Mouse (Mus musculus) left cerebral cortex, adult 8-10 months (tissue): ENCODE measurements around the gene Adcy6. TPM values are rescaled to one million over a fixed set of nuclear protein-coding genes. Genes with fewer than 3 reads are reported as not detected.

ENCODE experiments used
- DNase-seq, 2 experiments: peaks; one replicate each; pipeline ENCODE4 v3.0.0; 2022; ENCODE audit warnings: low spot score in 2 of 2
- total RNA-seq, 4 experiments: library from RNA; stranded (reverse); gene quantifications; 2 replicates each; pipeline ENCODE4 v1.2.4; 2022

Adcy6 gene
- total RNA-seq, 4 experiments from 2014 or later: 39.7 to 46.1 (median 41.2) TPM

- DNase-seq: peak; percentile 99
These were observed 42.4 kb downstream of the Adcy6 start for GRCm38 (mm10) chr15:98567278-98568134.

- DNase-seq: no peak
These were observed 43.0 kb downstream of the Adcy6 start for GRCm38 (mm10) chr15:98566973-98567277.

DNA sequence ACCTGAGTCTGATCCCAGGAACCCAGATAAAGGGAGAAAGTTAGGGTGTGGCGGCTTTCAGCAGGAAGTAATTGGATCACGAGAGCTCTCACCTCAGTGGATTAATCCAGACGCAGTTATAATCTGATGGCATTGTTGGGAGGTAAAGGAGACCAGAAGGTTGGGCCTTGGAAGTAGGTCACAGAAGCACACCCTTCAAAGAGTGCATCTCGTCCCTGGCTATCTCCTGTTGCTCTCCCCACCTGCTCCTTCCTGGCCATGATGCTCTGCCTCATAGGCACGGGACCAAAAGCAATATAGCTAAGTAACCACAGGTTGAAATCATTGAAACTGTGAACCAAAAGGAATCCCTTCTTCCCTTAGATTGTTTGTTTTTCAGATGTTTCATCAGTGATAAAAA is 52.7 kb downstream of the Adcy6 start:
- DNase-seq: no peak

DNA sequence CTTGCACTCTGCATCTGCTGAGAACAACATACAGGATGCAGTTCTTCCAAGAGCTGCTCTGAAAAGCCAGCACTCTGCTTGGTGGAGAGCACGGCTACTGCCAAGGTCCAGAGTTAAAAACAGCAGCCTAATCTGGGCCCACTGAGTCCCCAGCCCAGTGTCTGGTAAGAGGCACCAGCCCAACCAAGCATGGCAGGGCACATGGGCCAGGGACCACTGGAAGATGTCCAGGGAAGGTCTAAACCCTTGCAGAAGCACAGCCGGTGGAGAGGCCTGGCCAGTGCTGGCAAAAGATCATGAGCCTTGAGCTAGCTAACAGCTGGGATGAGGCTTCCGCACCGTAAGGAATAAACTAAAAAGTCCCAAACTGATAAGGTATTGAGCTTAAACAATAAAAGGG is 54.0 kb downstream of the Adcy6 start:
- no peak for DNase-seq

DNA sequence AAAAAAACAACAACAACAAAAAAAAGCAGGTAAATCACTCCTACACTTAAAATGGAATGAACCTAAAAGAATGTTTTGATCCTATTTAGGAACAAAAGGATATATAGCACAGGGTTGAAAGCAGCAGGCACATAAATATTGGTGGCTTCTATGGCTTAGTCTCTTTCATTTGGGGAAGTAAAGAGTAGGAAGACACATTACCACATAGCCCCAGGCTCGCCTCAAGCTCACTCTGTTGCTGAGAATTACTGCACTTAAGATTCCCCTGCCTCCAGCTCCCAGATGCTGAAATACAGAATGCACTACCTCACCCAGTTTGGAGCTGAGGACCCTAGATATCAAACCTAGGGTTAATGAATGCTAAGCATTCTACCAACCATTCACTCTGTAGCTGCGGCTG is 57.1 kb downstream of the Adcy6 start:
- no peak for DNase-seq

DNA sequence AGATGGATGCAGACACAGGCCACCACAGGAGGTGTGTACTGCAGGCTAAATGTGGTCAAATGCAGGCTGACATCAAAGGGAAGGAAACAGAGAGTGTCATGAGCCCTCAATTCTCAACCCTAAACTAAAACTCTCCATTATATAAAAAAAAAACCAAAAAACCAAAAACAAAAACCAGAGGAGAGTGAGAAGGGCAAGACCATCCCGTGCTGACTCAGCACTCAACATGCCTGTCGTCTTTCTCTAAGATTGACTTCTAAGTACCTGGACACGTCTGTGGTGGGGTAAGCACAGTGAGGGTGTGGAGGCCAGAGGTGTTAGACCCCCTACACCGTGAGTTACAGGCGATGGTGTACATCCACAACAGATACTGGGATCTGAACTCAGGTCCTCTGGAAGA is 63.0 kb downstream of the Adcy6 start:
- no peak for DNase-seq

DNA sequence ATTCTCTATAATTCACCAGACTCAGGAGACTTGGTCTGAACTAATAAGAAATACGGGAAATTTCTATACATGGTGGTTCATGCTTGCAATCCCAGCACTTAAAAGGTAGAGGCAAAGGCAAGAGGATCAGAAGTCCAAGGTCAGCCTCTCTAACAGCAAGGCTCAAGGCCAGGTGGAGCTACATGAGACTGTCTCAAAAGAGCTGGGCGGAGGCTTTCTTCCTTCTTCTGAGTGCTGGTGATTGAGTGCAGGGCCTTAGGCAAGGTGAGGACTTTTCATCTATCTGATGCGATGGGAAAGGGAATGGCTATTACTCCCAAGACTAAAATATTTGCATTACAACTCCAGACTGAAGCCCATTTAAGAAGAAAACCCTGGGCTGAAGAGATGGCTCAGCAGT is 64.7 kb downstream of the Adcy6 start:
- no peak for DNase-seq

DNA sequence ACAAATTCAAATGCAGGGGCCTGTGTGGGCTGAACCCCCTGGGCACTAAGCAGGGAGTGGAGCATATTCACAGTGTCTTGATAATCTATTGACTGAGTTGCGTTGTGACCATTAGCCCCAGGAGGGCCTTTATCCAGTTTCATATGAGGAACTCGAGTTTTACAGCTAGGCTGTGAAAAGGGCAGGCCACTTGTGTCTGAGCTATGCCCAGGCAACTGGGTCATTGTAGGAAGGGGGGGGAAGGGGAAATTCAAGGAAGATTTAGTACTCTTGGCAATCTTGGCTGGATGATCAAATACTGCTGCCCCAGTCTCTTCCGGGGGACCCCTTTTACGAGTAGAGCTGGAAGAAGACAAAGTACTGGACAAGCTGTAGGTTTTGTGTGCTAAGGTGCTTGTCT is 66.5 kb downstream of the Adcy6 start:
- no peak for DNase-seq

- no peak for DNase-seq
These were observed 68.8 kb downstream of the Adcy6 start for GRCm38 (mm10) chr15:98541064-98541463.

Other genes with a start within 250 kb of the Adcy6 start
- gene Olfr283, start 229.1 kb downstream of the Adcy6 start, total RNA-seq: not detected
- gene Olfr282, start 178.9 kb downstream of the Adcy6 start, total RNA-seq: not detected
- gene Olfr281, start 157.5 kb downstream of the Adcy6 start, total RNA-seq: not detected
- not detected for gene OR5BS1P, start 140.2 kb downstream of the Adcy6 start, total RNA-seq
- gene Lalba, start 127.4 kb downstream of the Adcy6 start, total RNA-seq: not detected
- gene Olfr279, start 117.7 kb downstream of the Adcy6 start, total RNA-seq: not detected
- 10 to 100 TPM; 54.0 to 61.0 (median 56.8) TPM for gene Kansl2, start 75.8 kb downstream of the Adcy6 start, total RNA-seq
- gene Ccnt1, start 39.2 kb downstream of the Adcy6 start, total RNA-seq: 10 to 100 TPM; 35.1 to 44.7 (median 40.9) TPM
- gene 4930415O20Rik, start 39.1 kb downstream of the Adcy6 start, total RNA-seq: not detected
- gene Cacnb3, start 20.8 kb upstream of the Adcy6 start, total RNA-seq: 100 to 1,000 TPM; 212 to 229 (median 221) TPM
- 10 to 100 TPM; 77.3 to 95.7 (median 87.1) TPM for gene Ddx23, start 52.8 kb upstream of the Adcy6 start, total RNA-seq
- 10 to 100 TPM; 15.6 to 22.9 (median 20.5) TPM for gene Rnd1, start 67.4 kb upstream of the Adcy6 start, total RNA-seq
- 10 to 100 TPM in 3 of 4 experiments, 1 to 10 TPM in 1; 8.6 to 12.7 (median 11.6) TPM for gene Ccdc65, start 98.1 kb upstream of the Adcy6 start, total RNA-seq
- 1 to 10 TPM; 1.1 to 2.3 (median 2.0) TPM for gene Fkbp11, start 118.1 kb upstream of the Adcy6 start, total RNA-seq
- gene Arf3, start 153.1 kb upstream of the Adcy6 start, total RNA-seq: 100 to 1,000 TPM; 721 to 844 (median 792) TPM
- gene Wnt10b, start 168.1 kb upstream of the Adcy6 start, total RNA-seq: 1 to 10 TPM in 2 of 4 experiments, under 1 TPM in 2; 0.41 to 1.8 (median 1.1) TPM
- under 1 TPM in 1 of 4 experiments, not detected in 3; 0.26 TPM for gene Wnt1, start 179.8 kb upstream of the Adcy6 start, total RNA-seq
- 100 to 1,000 TPM; 692 to 784 (median 734) TPM for gene Ddn, start 199.4 kb upstream of the Adcy6 start, total RNA-seq
- 10 to 100 TPM; 47.4 to 60.9 (median 53.2) TPM for gene Prkag1, start 221.4 kb upstream of the Adcy6 start, total RNA-seq